Mouse (Mus musculus): Measurements from ENCODE around the gene Fnbp4. TPM values are rescaled to one million over a fixed set of nuclear protein-coding genes. Genes with fewer than 3 reads are reported as not detected.

Fnbp4 gene
- total RNA-seq, 2 experiments from 2014 or later: 62.7 to 62.8 TPM

Other genes with a start within 250 kb of the Fnbp4 start
- gene Ptprj, start 164.7 kb upstream of the Fnbp4 start, total RNA-seq (2021): 100 to 1,000 TPM in 1 of 2 experiments, 10 to 100 TPM in 1; 91.2 to 111 TPM
- 10 to 100 TPM; 16.9 to 20.0 TPM for gene Nup160, start 68.2 kb upstream of the Fnbp4 start, total RNA-seq (2021)
- under 1 TPM; 0.18 to 0.55 TPM for gene Agbl2, start 37.4 kb downstream of the Fnbp4 start, total RNA-seq (2021)
- gene Mtch2, start 101.8 kb downstream of the Fnbp4 start, total RNA-seq (2021): 100 to 1,000 TPM; 129 to 134 TPM
- 100 to 1,000 TPM; 261 to 310 TPM for gene C1qtnf4, start 140.5 kb downstream of the Fnbp4 start, total RNA-seq (2021)
- gene Kbtbd4, start 159.4 kb downstream of the Fnbp4 start, total RNA-seq (2021): 10 to 100 TPM; 33.1 to 35.0 TPM
- 100 to 1,000 TPM; 224 to 244 TPM for gene Ndufs3, start 159.5 kb downstream of the Fnbp4 start, total RNA-seq (2021)
- gene Celf1, start 195.0 kb downstream of the Fnbp4 start, total RNA-seq (2021): 100 to 1,000 TPM; 134 to 147 TPM

Data from left cerebral cortex, postnatal 14 days (tissue).